Mouse (Mus musculus) MN1 (cell line): ENCODE measurements around the gene Olfr661.

Experiments
- DNase-seq: peaks from one replicate; pipeline ENCODE4 v3.0.0-alpha.2; 2016; ENCODE audit warnings: low spot score

Olfr661 gene

GRCm38 (mm10) chr7:104686201-104686600 is at the start of gene Olfr661:
Gene Olfr661, plus strand, starts transcription at chr7:104686501.
- DNase-seq = no peak

- no peak for DNase-seq
These were observed 39.3 kb upstream of the Olfr661 start, which contains the start of gene Olfr658 for GRCm38 (mm10) chr7:104646841-104647482. Gene Olfr658, minus strand, starts transcription at chr7:104647305.

- DNase-seq = no peak
These were observed 19.8 kb upstream of the Olfr661 start, which contains the start of gene Olfr659 for GRCm38 (mm10) chr7:104666453-104666852. Gene Olfr659, plus strand, starts transcription at chr7:104666753.
